Mouse (Mus musculus) skeletal muscle tissue, adult 2 months (tissue): ENCODE results near the gene Eomes.

Experiments
- DNase-seq: peaks from one replicate; pipeline ENCODE4 v3.0.0-alpha.2; 2012; ENCODE audit warnings: low read depth, low spot score

The Eomes gene

GRCm38 (mm10) chr9:118477961-118478360, at the start of gene Eomes:
Gene Eomes (plus strand): TSS chr9:118478212.
- no peak for DNase-seq

- no peak for DNase-seq
Measured at GRCm38 (mm10) chr9:118444809-118445208, 33.2 kb upstream of the Eomes start.

- no peak for DNase-seq
Measured at GRCm38 (mm10) chr9:118449336-118449735, 28.7 kb upstream of the Eomes start.

- DNase-seq: no peak
Measured at GRCm38 (mm10) chr9:118453427-118453826, 24.6 kb upstream of the Eomes start.

GRCm38 (mm10) chr9:118455188-118455845, 22.7 kb upstream of the Eomes start:
- DNase-seq: no peak

GRCm38 (mm10) chr9:118456405-118456804, 21.6 kb upstream of the Eomes start:
- no peak for DNase-seq

GRCm38 (mm10) chr9:118458039-118458438, 20.0 kb upstream of the Eomes start:
- DNase-seq: no peak

GRCm38 (mm10) chr9:118464031-118464430, 14.0 kb upstream of the Eomes start:
- no peak for DNase-seq

- no peak for DNase-seq
Measured at GRCm38 (mm10) chr9:118468301-118468700, 9.7 kb upstream of the Eomes start.

- DNase-seq: no peak
Measured at GRCm38 (mm10) chr9:118469272-118469671, 8.7 kb upstream of the Eomes start.

GRCm38 (mm10) chr9:118471296-118471695, 6.7 kb upstream of the Eomes start:
- DNase-seq: no peak

GRCm38 (mm10) chr9:118476211-118476765, 1.7 kb upstream of the Eomes start:
- no peak for DNase-seq

- no peak for DNase-seq
Measured at GRCm38 (mm10) chr9:118476766-118477271, 1.2 kb upstream of the Eomes start.

GRCm38 (mm10) chr9:118477281-118477931, 606 bp upstream of the Eomes start:
- DNase-seq: no peak

- DNase-seq: no peak
Measured at GRCm38 (mm10) chr9:118478458-118478838, 436 bp downstream of the Eomes start.

- DNase-seq: no peak
Measured at GRCm38 (mm10) chr9:118478839-118479507, 961 bp downstream of the Eomes start.

- no peak for DNase-seq
Measured at GRCm38 (mm10) chr9:118479508-118480291, 1.7 kb downstream of the Eomes start.

- DNase-seq: no peak
Measured at GRCm38 (mm10) chr9:118480292-118480690, 2.3 kb downstream of the Eomes start.

GRCm38 (mm10) chr9:118482210-118482609, 4.2 kb downstream of the Eomes start:
- no peak for DNase-seq

GRCm38 (mm10) chr9:118486361-118487095, 8.5 kb downstream of the Eomes start:
- no peak for DNase-seq

- DNase-seq: no peak
Measured at GRCm38 (mm10) chr9:118487096-118487395, 9.0 kb downstream of the Eomes start.
